In the genomic region with DNA sequence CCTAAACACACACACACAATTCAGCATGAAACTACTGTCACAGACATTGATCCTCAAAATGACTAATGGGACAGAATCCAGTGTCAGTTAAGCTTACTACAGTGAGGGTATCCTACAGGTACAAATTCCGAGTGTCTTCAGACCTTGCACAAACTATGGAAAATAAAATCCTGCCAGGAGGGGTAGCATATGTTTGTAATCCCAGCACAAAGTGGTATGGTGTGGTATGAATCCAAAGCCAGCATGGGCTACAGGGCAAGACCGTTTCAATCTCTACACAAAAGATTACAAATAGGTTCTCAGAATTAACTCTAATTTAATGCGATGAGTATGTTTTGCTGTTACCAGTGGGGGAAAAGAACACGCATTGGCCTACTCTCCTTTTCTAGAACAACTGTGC, we compare ENCODE assay signal across 8 mouse cellular contexts. TPM values are rescaled to one million over a fixed set of nuclear protein-coding genes. Genes with fewer than 3 reads are reported as not detected.
DNase-seq lines count a peak whose midpoint lies in the region; ATAC-seq and TF ChIP-seq lines count a peak whose summit lies in the region.

A gene (plus strand): TSS at position 301 of the 400 bp plus-strand sequence.

- H3K36me3 ChIP-seq in kidney, postnatal 0 days (ENCODE audit: insufficient read depth, low read length): peaks cover 12% of the 10 kb centered on the region
- H3K36me3 ChIP-seq in neural tube, embryonic 12.5 days: peaks cover 14% of the 10 kb centered on the region

- peak within 1 kb of the TSS; percentile 97 for H3K9ac ChIP-seq in kidney, postnatal 0 days (ENCODE audit: low read depth, low read length)
- H3K9ac ChIP-seq in neural tube, embryonic 12.5 days: peak within 1 kb of the TSS; percentile 98

- no peak for TF ChIP-seq CTCF in kidney, postnatal 0 days (IDR thresholded peaks at IDR 0.05; ENCODE audit: low read depth)

- peaks cover 8% of the 10 kb centered on the region; the same call in 1 of the 2 replicates for H3K4me1 ChIP-seq in kidney, postnatal 0 days (replicated peaks; ENCODE audit: insufficient read depth, low read length)
- peaks cover 14% of the 10 kb centered on the region for H3K4me1 ChIP-seq in neural tube, embryonic 12.5 days

- peak within 1 kb of the TSS; percentile 96 for H3K27ac ChIP-seq in kidney, postnatal 0 days
- peak within 1 kb of the TSS; percentile 92 for H3K27ac ChIP-seq in neural tube, embryonic 12.5 days

- 31% methylated on average over 4 of the region's 4 CpGs for WGBS in kidney, postnatal 0 days
- 32% methylated on average over 4 of the region's 4 CpGs for WGBS in neural tube, embryonic 12.5 days

- ATAC-seq in kidney, postnatal 0 days (replicated peaks; ENCODE audit: low FRiP score, low read depth): no peak
- ATAC-seq in neural tube, embryonic 12.5 days (ENCODE audit: low FRiP score, low read depth): no peak

- DNase-seq in kidney, postnatal 0 days (ENCODE audit: low spot score): no peak
- DNase-seq in kidney, postnatal 14 days: no peak
- no peak for DNase-seq in adrenal gland, postnatal 36 days
- no peak for DNase-seq in heart, adult 8-10 months (ENCODE audit: low spot score)
- no peak for DNase-seq in layer of hippocampus, postnatal 36 days
- no peak for DNase-seq in thymus, adult 18-20 months
- DNase-seq in spleen, postnatal 14 days (ENCODE audit: low spot score in 2 of 2): no peak

- peak within 1 kb of the TSS; percentile 79 for H3K4me3 ChIP-seq in kidney, postnatal 0 days (replicated peaks; ENCODE audit: low read depth, low read length)
- H3K4me3 ChIP-seq in neural tube, embryonic 12.5 days: peak within 1 kb of the TSS; percentile 97

- H3K9me3 ChIP-seq in kidney, postnatal 0 days (replicated peaks; ENCODE audit: low read length): no peaks in the 10 kb centered on the region
- no peaks in the 10 kb centered on the region for H3K9me3 ChIP-seq in neural tube, embryonic 12.5 days

- peak within 1 kb of the TSS; percentile 97 for H3K4me2 ChIP-seq in kidney, postnatal 0 days (ENCODE audit: low read length)
- H3K4me2 ChIP-seq in neural tube, embryonic 12.5 days (replicated peaks): peak within 1 kb of the TSS; percentile 94

- no peaks in the 10 kb centered on the region for H3K27me3 ChIP-seq in kidney, postnatal 0 days (ENCODE audit: insufficient read depth, low read length)
- no peaks in the 10 kb centered on the region for H3K27me3 ChIP-seq in neural tube, embryonic 12.5 days (replicated peaks)

RNA-seq across cellular contexts. Expression of the gene that starts here (rescaled TPM):
- polyA plus RNA-seq in kidney, postnatal 0 days (2015; fragmentation: Nextera tagmentation; extraction: Ambion mirVana): 7.8 and 9.1 TPM in 2 replicates
- 10 to 100 TPM; 52.2 to 65.5 TPM for total RNA-seq in adrenal gland, postnatal 36 days (2021)
- total RNA-seq in heart, adult 8-10 months (2022): 10 to 100 TPM; 31.3 to 38.2 (median 35.2) TPM
- total RNA-seq in layer of hippocampus, postnatal 36 days (2021): 10 to 100 TPM; 76.2 to 76.3 TPM
- polyA plus RNA-seq in neural tube, embryonic 12.5 days (2016; fragmentation: Nextera tagmentation; extraction: Ambion mirVana): 14.9 and 15.4 TPM in 2 replicates
